Mouse (Mus musculus): ENCODE measurements at regions not wholly inside any gene's neighbourhood (a gene's known extent, or its start where the extent isn't known, plus 50 kb on each side); places are given as distances from the start of the nearest gene placed in this dataset.
"Not testable (repeated sequence)": the region's sequence is repeated elsewhere in the genome, so short reads cannot be mapped to it uniquely, and the experiment has no call there.

- DNase-seq, result not testable (repeated sequence)
Observed at GRCm38 (mm10) chr10:6598586-6598985, 159.7 kb upstream of the Oprm1 start.

- DNase-seq, result no peak
Observed at GRCm38 (mm10) chr10:6647576-6647975, 110.7 kb upstream of the Oprm1 start.

- peak; percentile 37 to 56 for DNase-seq
Observed at GRCm38 (mm10) chr10:6685308-6686080, 72.8 kb upstream of the Oprm1 start.

- no peak for DNase-seq
Observed at GRCm38 (mm10) chr10:6686081-6686474, 72.2 kb upstream of the Oprm1 start.
